Mouse (Mus musculus): ENCODE results near the gene Mgst3. TPM values are rescaled to one million over a fixed set of nuclear protein-coding genes. Genes with fewer than 3 reads are reported as not detected.

Gene Mgst3
- polyA plus RNA-seq, 1 experiment: 1,045 TPM

DNA sequence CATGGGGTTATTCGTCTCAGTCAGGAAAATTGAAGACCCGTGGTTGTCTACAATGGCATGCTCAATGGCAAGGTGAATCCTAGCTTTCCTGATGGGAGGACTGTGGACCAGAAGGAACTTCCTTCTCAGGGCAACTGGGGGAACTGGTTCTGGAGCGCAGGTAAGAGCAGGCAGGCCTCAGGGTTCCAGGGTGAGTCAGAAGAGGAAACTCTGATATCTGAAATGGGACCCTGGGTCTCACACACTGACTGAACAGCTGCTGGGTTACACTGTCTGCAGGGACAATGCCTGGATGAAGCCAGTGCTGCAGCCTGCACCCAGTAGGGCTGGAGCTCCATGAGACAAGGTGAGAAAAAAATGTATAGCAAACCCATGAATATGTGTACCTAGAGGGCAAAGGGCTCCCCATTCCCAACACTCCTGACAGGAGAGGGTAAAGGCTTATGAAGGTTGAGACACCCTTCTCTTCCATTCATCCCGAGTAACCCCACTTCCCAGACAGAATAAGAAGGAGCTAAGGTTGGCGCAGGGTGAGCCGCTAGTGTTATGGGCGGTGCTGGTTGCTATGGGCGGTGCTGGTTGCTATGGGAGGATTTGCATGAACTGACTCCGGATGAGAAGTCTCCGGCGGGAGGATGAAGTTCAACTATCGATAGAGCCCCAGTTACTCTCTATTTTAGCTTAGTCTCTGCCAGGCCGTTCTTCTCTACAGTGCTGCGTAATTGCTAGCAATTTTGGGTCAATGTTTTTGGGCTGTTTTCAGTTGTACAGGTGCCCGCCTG is 19.4 kb downstream of the Mgst3 start:
- Histone ChIP-seq H3K27me3 (ENCODE audit: control insufficient read depth, insufficient read depth, low read length) (no peaks in the 10 kb centered on the region), H3K4me1 (ENCODE audit: control insufficient read depth, insufficient read depth, insufficient read length, low read length) (peaks cover 33% of the 10 kb centered on the region; the same call in 1 of the 2 replicates), H3K27ac (ENCODE audit: insufficient read depth, low read depth, low read length) (peak overlapping the region; percentile 86), H3K36me3 (ENCODE audit: control insufficient read depth, insufficient read depth, low read length) (peaks cover 56% of the 10 kb centered on the region), H3K4me3 (ENCODE audit: low read depth, low read length) (peak overlapping the region; percentile 26)
- TF ChIP-seq POLR2A (IDR thresholded peaks at IDR 0.05; ENCODE audit: low read depth, low read length): no peak
- no peak for TF ChIP-seq CTCF (IDR thresholded peaks at IDR 0.05; ENCODE audit: extremely low read depth, insufficient read length, insufficient replicate concordance, low read depth, low read length)
- 20% methylated on average over 15 of the region's 15 CpGs for WGBS

DNA sequence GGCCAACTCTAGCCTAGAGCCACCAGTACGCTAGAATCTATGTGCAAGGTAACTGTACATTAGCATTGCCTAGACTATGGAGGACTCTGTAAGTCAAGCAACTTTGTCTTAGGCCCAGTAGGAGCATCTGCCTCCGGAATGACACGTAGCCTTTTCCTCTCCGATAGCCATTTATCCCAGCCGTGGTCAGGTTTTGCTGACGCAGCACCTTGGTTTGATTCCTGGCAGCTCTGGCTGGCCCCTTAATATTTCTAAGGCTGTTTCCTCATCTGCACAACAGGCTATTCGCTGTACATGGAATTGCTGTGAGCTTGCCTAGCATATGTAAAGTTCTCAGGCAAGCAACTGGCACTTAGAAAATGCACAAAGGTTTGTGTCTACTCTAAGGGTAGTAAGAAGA is 20.9 kb downstream of the Mgst3 start:
- H3K36me3 ChIP-seq (ENCODE audit: control insufficient read depth, insufficient read depth, low read length): peaks cover 64% of the 10 kb centered on the region
- no peaks in the 10 kb centered on the region for H3K27me3 ChIP-seq (ENCODE audit: control insufficient read depth, insufficient read depth, low read length)
- WGBS: 93% methylated on average over 7 of the region's 7 CpGs
- TF ChIP-seq POLR2A (IDR thresholded peaks at IDR 0.05; ENCODE audit: low read depth, low read length): no peak
- TF ChIP-seq CTCF (IDR thresholded peaks at IDR 0.05; ENCODE audit: extremely low read depth, insufficient read length, insufficient replicate concordance, low read depth, low read length): no peak
- H3K4me3 ChIP-seq (ENCODE audit: low read depth, low read length): no peak overlapping the region
- H3K4me1 ChIP-seq (ENCODE audit: control insufficient read depth, insufficient read depth, insufficient read length, low read length): peaks cover 29% of the 10 kb centered on the region; the same call in 1 of the 2 replicates
- no peak overlapping the region for H3K27ac ChIP-seq (ENCODE audit: insufficient read depth, low read depth, low read length)

DNA sequence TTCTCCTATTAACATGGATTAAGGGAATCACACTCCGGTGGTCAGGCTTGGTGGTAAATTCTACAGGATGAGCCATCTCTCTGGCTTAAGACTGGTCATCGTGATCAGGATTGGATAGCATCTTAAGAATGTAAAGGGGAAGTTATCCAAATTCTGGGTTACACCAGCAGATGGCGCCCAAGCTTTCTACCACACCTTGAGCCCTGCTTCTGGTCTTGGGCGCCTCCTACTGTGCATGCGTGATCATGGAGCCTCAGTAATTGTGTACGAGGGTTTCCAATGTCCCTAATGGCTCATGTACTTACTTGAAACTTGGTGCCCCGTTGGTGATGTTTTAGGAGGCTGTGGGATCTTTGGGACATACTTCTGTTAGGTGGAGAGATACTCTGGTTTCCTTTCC is 23.7 kb downstream of the Mgst3 start:
- peaks cover 68% of the 10 kb centered on the region for H3K36me3 ChIP-seq (ENCODE audit: control insufficient read depth, insufficient read depth, low read length)
- 8% methylated on average over 7 of the region's 7 CpGs for WGBS
- no peak overlapping the region for H3K27ac ChIP-seq (ENCODE audit: insufficient read depth, low read depth, low read length)
- no peak for TF ChIP-seq POLR2A (IDR thresholded peaks at IDR 0.05; ENCODE audit: low read depth, low read length)
- peak; percentile 99 for TF ChIP-seq CTCF (IDR thresholded peaks at IDR 0.05; ENCODE audit: extremely low read depth, insufficient read length, insufficient replicate concordance, low read depth, low read length)
- peaks cover 13% of the 10 kb centered on the region; the same call in 1 of the 2 replicates for H3K4me1 ChIP-seq (ENCODE audit: control insufficient read depth, insufficient read depth, insufficient read length, low read length)
- no peak overlapping the region for H3K4me3 ChIP-seq (ENCODE audit: low read depth, low read length)
- H3K27me3 ChIP-seq (ENCODE audit: control insufficient read depth, insufficient read depth, low read length): no peaks in the 10 kb centered on the region

DNA sequence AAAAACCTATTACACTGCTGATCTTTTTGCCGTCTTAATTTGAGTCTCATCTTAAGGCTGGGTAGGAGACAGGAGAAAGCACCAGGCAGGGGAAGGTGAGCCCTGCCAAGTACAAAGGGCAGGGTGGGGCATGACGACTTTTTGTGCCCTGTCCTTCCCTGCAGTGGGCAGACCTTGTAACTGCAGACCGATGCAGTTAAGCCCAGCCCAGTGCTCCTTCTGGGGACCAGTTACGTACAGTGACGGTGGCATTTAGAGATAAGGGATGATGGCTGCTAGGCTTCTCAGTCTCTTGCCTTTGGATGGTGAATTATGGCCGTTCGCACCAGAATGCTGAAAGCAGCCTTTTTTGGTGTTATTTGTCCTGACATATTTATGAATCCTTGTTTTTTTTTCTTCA is 25.1 kb downstream of the Mgst3 start:
- TF ChIP-seq CTCF (IDR thresholded peaks at IDR 0.05; ENCODE audit: extremely low read depth, insufficient read length, insufficient replicate concordance, low read depth, low read length) (no peak), POLR2A (IDR thresholded peaks at IDR 0.05; ENCODE audit: low read depth, low read length) (no peak)
- no peaks in the 10 kb centered on the region for H3K27me3 ChIP-seq (ENCODE audit: control insufficient read depth, insufficient read depth, low read length)
- no peak overlapping the region for H3K4me3 ChIP-seq (ENCODE audit: low read depth, low read length)
- H3K4me1 ChIP-seq (ENCODE audit: control insufficient read depth, insufficient read depth, insufficient read length, low read length): peaks cover 5% of the 10 kb centered on the region; the same call in 1 of the 2 replicates
- H3K36me3 ChIP-seq (ENCODE audit: control insufficient read depth, insufficient read depth, low read length): peaks cover 71% of the 10 kb centered on the region
- WGBS: 51% methylated on average over 7 of the region's 7 CpGs
- H3K27ac ChIP-seq (ENCODE audit: insufficient read depth, low read depth, low read length): no peak overlapping the region

DNA sequence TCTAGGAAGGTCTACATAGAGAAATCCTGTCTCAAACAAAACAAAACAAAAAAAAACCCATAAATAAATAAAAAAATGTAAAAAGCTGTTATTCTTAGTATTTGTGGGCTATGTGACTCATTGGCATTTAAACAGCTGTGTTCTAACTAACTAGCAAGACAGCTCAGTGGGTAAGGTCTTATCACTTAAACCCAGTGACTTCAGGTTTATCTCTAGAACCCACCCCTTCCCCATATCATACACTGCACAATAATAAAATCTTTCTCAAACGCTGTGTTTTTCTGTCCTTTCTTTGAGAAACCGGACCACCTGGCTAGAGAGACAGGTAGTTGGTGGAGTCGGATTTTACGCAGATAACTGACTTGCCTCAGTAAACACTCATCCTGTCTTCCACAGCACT is 25.6 kb downstream of the Mgst3 start:
- Histone ChIP-seq H3K36me3 (ENCODE audit: control insufficient read depth, insufficient read depth, low read length) (peaks cover 70% of the 10 kb centered on the region), H3K27ac (ENCODE audit: insufficient read depth, low read depth, low read length) (no peak overlapping the region), H3K4me1 (ENCODE audit: control insufficient read depth, insufficient read depth, insufficient read length, low read length) (peaks cover 5% of the 10 kb centered on the region; the same call in 1 of the 2 replicates), H3K4me3 (ENCODE audit: low read depth, low read length) (no peak overlapping the region), H3K27me3 (ENCODE audit: control insufficient read depth, insufficient read depth, low read length) (no peaks in the 10 kb centered on the region)
- 80% methylated on average over 4 of the region's 4 CpGs for WGBS
- TF ChIP-seq POLR2A (IDR thresholded peaks at IDR 0.05; ENCODE audit: low read depth, low read length): no peak
- no peak for TF ChIP-seq CTCF (IDR thresholded peaks at IDR 0.05; ENCODE audit: extremely low read depth, insufficient read length, insufficient replicate concordance, low read depth, low read length)

DNA sequence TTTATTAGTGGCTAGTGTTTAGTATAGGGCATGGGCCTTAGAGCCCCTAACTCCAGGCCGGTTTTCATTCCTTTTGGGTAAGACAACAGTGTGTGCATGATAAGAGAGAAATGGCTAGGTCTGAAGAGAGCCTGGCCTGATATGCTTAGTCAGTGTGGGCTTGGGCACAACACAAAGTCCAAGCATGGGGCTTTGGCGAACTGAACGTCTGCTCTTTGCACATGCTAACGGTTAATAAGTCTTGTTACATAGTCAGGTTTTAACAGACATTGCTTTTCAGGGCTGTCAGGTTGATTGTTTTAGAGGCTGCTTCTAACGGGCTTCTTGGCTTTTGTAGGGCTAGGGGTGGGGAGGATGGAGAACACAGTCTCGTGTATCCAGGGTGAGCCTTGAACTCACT is 27.0 kb downstream of the Mgst3 start:
- peaks cover 69% of the 10 kb centered on the region for H3K36me3 ChIP-seq (ENCODE audit: control insufficient read depth, insufficient read depth, low read length)
- no peak overlapping the region for H3K27ac ChIP-seq (ENCODE audit: insufficient read depth, low read depth, low read length)

DNA sequence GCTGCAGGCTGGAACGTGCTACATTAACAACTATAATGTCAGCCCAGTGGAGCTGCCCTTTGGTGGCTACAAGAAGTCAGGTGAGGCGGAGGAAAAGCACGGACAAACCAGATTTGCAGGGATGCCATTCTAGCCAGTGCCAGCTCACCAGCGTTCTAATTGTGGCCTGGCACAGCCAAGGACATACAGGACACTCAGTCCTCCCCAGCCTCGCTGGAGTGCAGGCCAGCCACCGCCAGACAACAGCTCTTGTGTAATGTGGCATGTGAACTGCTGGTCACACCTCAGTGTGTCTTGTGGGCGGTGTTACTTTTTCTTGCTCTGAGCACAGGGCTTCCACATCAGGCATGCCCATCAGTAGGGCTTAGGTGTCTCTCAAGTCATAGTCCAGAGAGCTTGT is 27.8 kb downstream of the Mgst3 start:
- no peak overlapping the region for H3K4me3 ChIP-seq (ENCODE audit: low read depth, low read length)
- no peak overlapping the region for H3K27ac ChIP-seq (ENCODE audit: insufficient read depth, low read depth, low read length)
- peaks cover 71% of the 10 kb centered on the region for H3K36me3 ChIP-seq (ENCODE audit: control insufficient read depth, insufficient read depth, low read length)
- WGBS: 75% methylated on average over 7 of the region's 7 CpGs
- H3K27me3 ChIP-seq (ENCODE audit: control insufficient read depth, insufficient read depth, low read length): no peaks in the 10 kb centered on the region
- TF ChIP-seq CTCF (IDR thresholded peaks at IDR 0.05; ENCODE audit: extremely low read depth, insufficient read length, insufficient replicate concordance, low read depth, low read length) (no peak), POLR2A (IDR thresholded peaks at IDR 0.05; ENCODE audit: low read depth, low read length) (no peak)
- H3K4me1 ChIP-seq (ENCODE audit: control insufficient read depth, insufficient read depth, insufficient read length, low read length): peaks cover 5% of the 10 kb centered on the region; the same call in 1 of the 2 replicates

More for the DNA sequence above, 27.0 kb downstream of the Mgst3 start:
- H3K4me1 ChIP-seq (ENCODE audit: control insufficient read depth, insufficient read depth, insufficient read length, low read length): peaks cover 5% of the 10 kb centered on the region; the same call in 1 of the 2 replicates
- TF ChIP-seq POLR2A (IDR thresholded peaks at IDR 0.05; ENCODE audit: low read depth, low read length) (no peak), CTCF (IDR thresholded peaks at IDR 0.05; ENCODE audit: extremely low read depth, insufficient read length, insufficient replicate concordance, low read depth, low read length) (no peak)
- H3K4me3 ChIP-seq (ENCODE audit: low read depth, low read length): no peak overlapping the region
- whole genome bisulfite sequencing: 87% methylated on average over 6 of the region's 6 CpGs
- H3K27me3 ChIP-seq (ENCODE audit: control insufficient read depth, insufficient read depth, low read length): no peaks in the 10 kb centered on the region
